Mouse (Mus musculus) liver, embryonic 13.5 days (tissue): ENCODE results near the gene Tnfrsf1a. TPM values are rescaled to one million over a fixed set of nuclear protein-coding genes. Genes with fewer than 3 reads are reported as not detected.

Experiments
- ATAC-seq: fragments of 200-750 bp; cut with Nextera tagmentation; 2 replicates; pipeline ENCODE4 v1.8.0; 2017; ENCODE audit warnings: low read depth, mild to moderate bottlenecking, moderate number of reproducible peaks, moderate library complexity
- DNase-seq: peaks from one replicate; pipeline ENCODE4 v3.0.0; 2022
- H3K27ac ChIP-seq: fragments of 300-500 bp; sonication (generic); 2 replicates; pipeline ENCODE4 v1.5.1; 2015; ENCODE audit warnings: moderate library complexity, mild to moderate bottlenecking, inconsistent platforms
- H3K27me3 ChIP-seq: fragments of 300-500 bp; sonication (generic); 2 replicates; pipeline ENCODE4 v1.6.1; 2015; ENCODE audit warnings: mild to moderate bottlenecking, inconsistent platforms
- H3K36me3 ChIP-seq: fragments of 300-500 bp; sonication (generic); 2 replicates; pipeline ENCODE4 v1.6.1; 2015; ENCODE audit warnings: mild to moderate bottlenecking, inconsistent platforms
- H3K4me1 ChIP-seq: fragments of 300-500 bp; sonication (generic); replicated peaks from 2 replicates; pipeline ENCODE4 v1.6.1; 2015; ENCODE audit warnings: inconsistent platforms
- H3K4me2 ChIP-seq: fragments of 300-500 bp; sonication (generic); 2 replicates; pipeline ENCODE4 v1.6.1; 2015; ENCODE audit warnings: inconsistent platforms, mild to moderate bottlenecking, moderate library complexity
- H3K4me3 ChIP-seq: fragments of 300-500 bp; sonication (generic); replicated peaks from 2 replicates; pipeline ENCODE4 v1.5.1; 2015; ENCODE audit warnings: mild to moderate bottlenecking, inconsistent platforms
- H3K9ac ChIP-seq: fragments of 300-500 bp; sonication (generic); 2 replicates; pipeline ENCODE4 v1.6.1; 2015; ENCODE audit warnings: mild to moderate bottlenecking, inconsistent platforms
- H3K9me3 ChIP-seq: fragments of 300-500 bp; sonication (generic); replicated peaks from 2 replicates; pipeline ENCODE4 v1.6.1; 2016; ENCODE audit warnings: inconsistent platforms
- WGBS: fragments of 180-500 bp; shearing (Covaris S2); methylation state at CpG from one replicate; pipeline ENCODE4 v1.1.7; 2015; ENCODE audit not compliant: insufficient replicate concordance; 5-methylcytosine and 5-hydroxymethylcytosine counted together
- polyA plus RNA-seq: library from polyadenylated mRNA; unstranded; fragments of >200 nt; fragmentation: Nextera tagmentation; extraction: Ambion mirVana; gene quantifications from 2 replicates; pipeline ENCODE4 v1.2.1, GENCODE M21; 2015

Tnfrsf1a gene
- polyA plus RNA-seq, 1 experiment from 2014 or later: 19.6 TPM

GRCm38 (mm10) chr6:125328243-125328642 lies 20.9 kb upstream of the Tnfrsf1a start:
- Histone ChIP-seq H3K4me1 (peaks cover 3% of the 10 kb centered on the region; the same call in 1 of the 2 replicates), H3K9ac (no peak overlapping the region), H3K27ac (no peak overlapping the region), H3K4me3 (no peak overlapping the region), H3K4me2 (no peak overlapping the region), H3K9me3 (no peaks in the 10 kb centered on the region), H3K27me3 (peaks cover 11% of the 10 kb centered on the region), H3K36me3 (no peaks in the 10 kb centered on the region)
- 59% methylated on average over 5 of the region's 5 CpGs for WGBS
- no peak for ATAC-seq
- DNase-seq: no peak

- Histone ChIP-seq H3K4me2 (peak overlapping the region; percentile 69), H3K4me3 (peak overlapping the region; percentile 56), H3K27me3 (peaks cover 11% of the 10 kb centered on the region), H3K9ac (peak overlapping the region; percentile 39; the same call in 1 of the 2 replicates), H3K27ac (no peak overlapping the region), H3K9me3 (no peaks in the 10 kb centered on the region), H3K4me1 (no peaks in the 10 kb centered on the region; the same call in 1 of the 2 replicates), H3K36me3 (no peaks in the 10 kb centered on the region)
- DNase-seq: peak; percentile 64
- ATAC-seq: peak; percentile 72
- WGBS: 1% methylated on average over 39 of the region's 39 CpGs
Observed at GRCm38 (mm10) chr6:125330626-125331326, 18.4 kb upstream of the Tnfrsf1a start.

GRCm38 (mm10) chr6:125333112-125333899 lies 15.9 kb upstream of the Tnfrsf1a start:
- no peaks in the 10 kb centered on the region for H3K36me3 ChIP-seq
- no peak overlapping the region for H3K9ac ChIP-seq
- H3K9me3 ChIP-seq: no peaks in the 10 kb centered on the region
- DNase-seq: no peak
- no peak overlapping the region for H3K4me3 ChIP-seq
- ATAC-seq: no peak
- H3K4me2 ChIP-seq: no peak overlapping the region
- H3K27me3 ChIP-seq: peaks cover 11% of the 10 kb centered on the region
- no peaks in the 10 kb centered on the region; the same call in 1 of the 2 replicates for H3K4me1 ChIP-seq
- no peak overlapping the region for H3K27ac ChIP-seq
- WGBS: 43% methylated on average over 14 of the region's 14 CpGs

- H3K36me3 ChIP-seq: no peaks in the 10 kb centered on the region
- H3K4me3 ChIP-seq: no peak overlapping the region
- H3K9me3 ChIP-seq: no peaks in the 10 kb centered on the region
- peaks cover 11% of the 10 kb centered on the region for H3K27me3 ChIP-seq
- WGBS: 44% methylated on average over 2 of the region's 2 CpGs
- no peak overlapping the region for H3K4me2 ChIP-seq
- DNase-seq: no peak
- no peak overlapping the region for H3K9ac ChIP-seq
- no peak for ATAC-seq
- no peaks in the 10 kb centered on the region; the same call in 1 of the 2 replicates for H3K4me1 ChIP-seq
- H3K27ac ChIP-seq: no peak overlapping the region
Observed at GRCm38 (mm10) chr6:125334356-125334755, 14.8 kb upstream of the Tnfrsf1a start.

GRCm38 (mm10) chr6:125338791-125339660 lies 10.1 kb upstream of the Tnfrsf1a start:
- H3K9ac ChIP-seq: no peak overlapping the region
- no peak for DNase-seq
- H3K9me3 ChIP-seq: no peaks in the 10 kb centered on the region
- H3K4me3 ChIP-seq: no peak overlapping the region
- no peak overlapping the region for H3K27ac ChIP-seq
- whole genome bisulfite sequencing: 34% methylated on average over 9 of the region's 9 CpGs
- no peak overlapping the region for H3K4me2 ChIP-seq
- ATAC-seq: no peak
- peaks cover 14% of the 10 kb centered on the region; the same call in 1 of the 2 replicates for H3K4me1 ChIP-seq
- no peaks in the 10 kb centered on the region for H3K36me3 ChIP-seq
- H3K27me3 ChIP-seq: no peaks in the 10 kb centered on the region

GRCm38 (mm10) chr6:125340244-125340643 lies 8.9 kb upstream of the Tnfrsf1a start:
- H3K4me1 ChIP-seq: peaks cover 18% of the 10 kb centered on the region; the same call in 1 of the 2 replicates

GRCm38 (mm10) chr6:125342198-125342597 lies 7.0 kb upstream of the Tnfrsf1a start:
- no peaks in the 10 kb centered on the region for H3K27me3 ChIP-seq
- peaks cover 27% of the 10 kb centered on the region for H3K4me1 ChIP-seq
- H3K9ac ChIP-seq: no peak overlapping the region
- 58% methylated on average over 3 of the region's 3 CpGs for WGBS
- no peak for DNase-seq
- no peaks in the 10 kb centered on the region for H3K36me3 ChIP-seq
- ATAC-seq: no peak
- H3K27ac ChIP-seq: no peak overlapping the region
- no peaks in the 10 kb centered on the region for H3K9me3 ChIP-seq
- H3K4me3 ChIP-seq: no peak overlapping the region
- H3K4me2 ChIP-seq: no peak overlapping the region

More at GRCm38 (mm10) chr6:125340244-125340643, 8.9 kb upstream of the Tnfrsf1a start:
- no peak for DNase-seq
- Histone ChIP-seq H3K9ac (no peak overlapping the region), H3K4me2 (no peak overlapping the region), H3K9me3 (no peaks in the 10 kb centered on the region), H3K27ac (0 out of 2 replicates have a peak overlapping the region, but pooled peaks have one; percentile 36), H3K4me3 (no peak overlapping the region), H3K27me3 (no peaks in the 10 kb centered on the region), H3K36me3 (no peaks in the 10 kb centered on the region)
- 37% methylated on average over 5 of the region's 5 CpGs for WGBS
- 0 out of 2 replicates have a peak, but pooled peaks have one; percentile 10 for ATAC-seq

GRCm38 (mm10) chr6:125344084-125344483 lies 5.1 kb upstream of the Tnfrsf1a start:
- Histone ChIP-seq H3K4me1 (peaks cover 36% of the 10 kb centered on the region), H3K27ac (no peak overlapping the region), H3K36me3 (no peaks in the 10 kb centered on the region), H3K9ac (no peak overlapping the region), H3K27me3 (no peaks in the 10 kb centered on the region), H3K9me3 (no peaks in the 10 kb centered on the region), H3K4me3 (no peak overlapping the region), H3K4me2 (no peak overlapping the region)
- DNase-seq (no peak), ATAC-seq (no peak)
- 53% methylated on average over 8 of the region's 8 CpGs for WGBS

GRCm38 (mm10) chr6:125344866-125345265 lies 4.3 kb upstream of the Tnfrsf1a start:
- Histone ChIP-seq H3K4me2 (no peak overlapping the region), H3K27me3 (no peaks in the 10 kb centered on the region), H3K4me3 (no peak overlapping the region), H3K9me3 (no peaks in the 10 kb centered on the region), H3K27ac (no peak overlapping the region), H3K4me1 (peaks cover 42% of the 10 kb centered on the region), H3K36me3 (no peaks in the 10 kb centered on the region), H3K9ac (no peak overlapping the region)
- no peak for ATAC-seq
- no peak for DNase-seq
- WGBS: 40% methylated on average over 4 of the region's 4 CpGs

- Histone ChIP-seq H3K9me3 (no peaks in the 10 kb centered on the region), H3K36me3 (no peaks in the 10 kb centered on the region), H3K9ac (no peak overlapping the region), H3K4me2 (no peak overlapping the region), H3K27me3 (no peaks in the 10 kb centered on the region), H3K27ac (no peak overlapping the region; the same call in 1 of the 2 replicates), H3K4me1 (peaks cover 48% of the 10 kb centered on the region), H3K4me3 (no peak overlapping the region)
- ATAC-seq: no peak
- DNase-seq: no peak
- 32% methylated on average over 1 of the region's 1 CpGs for WGBS
Observed at GRCm38 (mm10) chr6:125345625-125346024, 3.5 kb upstream of the Tnfrsf1a start.

GRCm38 (mm10) chr6:125346029-125346428 lies 3.1 kb upstream of the Tnfrsf1a start:
- DNase-seq (no peak), ATAC-seq (no peak)
- H3K36me3 ChIP-seq: no peaks in the 10 kb centered on the region
- no peak overlapping the region for H3K4me3 ChIP-seq
- 42% methylated on average over 2 of the region's 2 CpGs for WGBS
- no peaks in the 10 kb centered on the region for H3K9me3 ChIP-seq
- H3K27ac ChIP-seq: no peak overlapping the region; the same call in 1 of the 2 replicates
- no peak overlapping the region for H3K9ac ChIP-seq
- H3K27me3 ChIP-seq: no peaks in the 10 kb centered on the region
- peaks cover 52% of the 10 kb centered on the region for H3K4me1 ChIP-seq
- no peak overlapping the region for H3K4me2 ChIP-seq
